22 mouse cellular contexts compared by ENCODE assay signal in the genomic region with DNA sequence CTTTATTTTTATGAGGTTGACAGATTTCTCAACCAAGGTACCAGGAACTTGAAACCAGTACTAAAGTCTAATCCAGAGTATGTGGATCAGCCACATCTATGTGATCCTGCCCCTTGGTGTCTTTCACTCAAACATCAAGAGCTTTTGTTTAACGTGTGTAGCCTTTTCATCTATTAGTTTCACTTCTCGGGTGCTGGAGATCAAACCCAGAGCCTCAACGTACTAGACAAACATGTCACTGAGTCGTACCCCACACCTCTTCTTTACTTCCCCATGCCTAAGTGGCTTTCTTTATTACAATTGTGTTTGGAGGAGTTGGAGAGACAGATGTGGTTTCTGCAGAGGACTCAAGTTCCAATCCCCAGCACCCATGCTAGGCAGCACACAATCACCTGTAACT.
"Had no signal": no experiment of that assay in that cellular context is flagged by ENCODE, and none has a peak within 500 bp of the region (broad histone marks: within the 10 kb centered on the region; RNA-seq: fewer than 3 reads in every experiment).

No protein-coding gene starts in this region.

- H3K36me3 ChIP-seq: limb, embryonic 10.5 days; limb, embryonic 13.5 days; liver, embryonic 12.5 days; liver, embryonic 15.5 days; lung, embryonic 15.5 days had no signal

- H3K4me2 ChIP-seq: limb, embryonic 13.5 days; liver, embryonic 12.5 days; liver, embryonic 15.5 days; lung, embryonic 15.5 days; midbrain, embryonic 13.5 days; neural tube, embryonic 12.5 days; neural tube, embryonic 15.5 days had no signal

- H3K4me1 ChIP-seq: limb, embryonic 10.5 days; liver, embryonic 12.5 days; liver, embryonic 15.5 days; lung, embryonic 15.5 days; midbrain, embryonic 13.5 days; neural tube, embryonic 12.5 days had no signal

- DNase-seq: kidney, adult 18-20 months; kidney, adult 9 months; kidney, postnatal 14 days; kidney, postnatal 4 days; liver; lung, adult 18-20 months; lung, postnatal 10 days; lung, postnatal 36 days; right cerebral cortex, adult 18-20 months; right cerebral cortex, postnatal 14 days; right cerebral cortex, postnatal 4 days; thymus, postnatal 14 days had no signal

- ATAC-seq: intestine, embryonic 16.5 days; liver, embryonic 12.5 days; midbrain, embryonic 13.5 days had no signal

- H3K27ac ChIP-seq: limb, embryonic 10.5 days; liver, embryonic 12.5 days; liver, embryonic 15.5 days; lung, embryonic 15.5 days; midbrain, embryonic 13.5 days; neural tube, embryonic 12.5 days; neural tube, embryonic 15.5 days; stomach, postnatal 0 days had no signal

- H3K9me3 ChIP-seq: limb, embryonic 10.5 days; limb, embryonic 13.5 days; liver, embryonic 12.5 days; liver, embryonic 15.5 days; lung, embryonic 15.5 days; midbrain, embryonic 13.5 days; neural tube, embryonic 12.5 days; neural tube, embryonic 15.5 days had no signal

- H3K9ac ChIP-seq: limb, embryonic 13.5 days; liver, embryonic 12.5 days; liver, embryonic 15.5 days; lung, embryonic 15.5 days; midbrain, embryonic 13.5 days; neural tube, embryonic 12.5 days; neural tube, embryonic 15.5 days had no signal

- H3K4me3 ChIP-seq: limb, embryonic 10.5 days; limb, embryonic 13.5 days; liver, embryonic 12.5 days; liver, embryonic 15.5 days; lung, embryonic 15.5 days; midbrain, embryonic 13.5 days; neural tube, embryonic 12.5 days; neural tube, embryonic 15.5 days had no signal

- H3K27me3 ChIP-seq: limb, embryonic 13.5 days; liver, embryonic 12.5 days; liver, embryonic 15.5 days; lung, embryonic 15.5 days; midbrain, embryonic 13.5 days; neural tube, embryonic 12.5 days; neural tube, embryonic 15.5 days had no signal
